Comparison of ENCODE assay signal across 10 mouse cellular contexts in the genomic region with DNA sequence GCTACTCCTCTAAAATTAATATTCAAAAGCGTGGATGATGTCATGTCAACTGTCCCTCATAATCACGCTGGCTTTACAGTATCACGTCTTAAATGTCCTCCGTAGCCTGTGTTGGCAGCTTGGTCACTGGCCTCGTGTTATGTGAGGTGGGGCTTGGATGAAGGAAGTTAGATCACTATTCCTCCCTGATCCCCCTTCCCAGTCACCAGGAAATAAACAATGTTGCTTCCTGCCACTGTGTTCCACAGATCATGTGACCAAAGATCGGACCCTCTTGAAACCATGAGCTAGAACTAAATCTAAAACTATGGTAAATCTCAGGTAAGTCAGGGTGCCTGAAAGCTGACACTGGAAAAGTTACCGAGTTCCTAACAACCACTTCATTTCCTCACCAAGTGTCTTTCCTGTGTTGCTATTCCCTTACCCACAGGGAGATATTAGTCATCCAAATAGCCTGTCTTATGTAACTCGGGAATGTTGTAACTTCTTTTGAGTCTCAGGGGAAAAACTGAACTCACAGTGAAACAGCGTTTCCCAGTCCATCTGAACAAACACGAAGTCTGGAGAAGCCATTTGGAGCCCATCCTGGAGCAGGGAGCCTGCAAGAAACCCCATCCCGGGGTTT. TPM values are rescaled to one million over a fixed set of nuclear protein-coding genes. Genes with fewer than 3 reads are reported as not detected.
A peak's percentile ranks its signal among the peaks of the same experiment; 100 is the strongest.
DNase-seq lines count a peak whose midpoint lies in the region; ATAC-seq and TF ChIP-seq lines count a peak whose summit lies in the region.
"Had no signal": no experiment of that assay in that cellular context is flagged by ENCODE, and none has a peak within 500 bp of the region (broad histone marks: within the 10 kb centered on the region; RNA-seq: fewer than 3 reads in every experiment).

No protein-coding gene starts in this region.

- no peak for TF ChIP-seq CTCF in bone marrow macrophage, adult 2 months (IDR thresholded peaks at IDR 0.05; ENCODE audit: low read depth, low read length)
- no peak for TF ChIP-seq CTCF in heart, postnatal 0 days (IDR thresholded peaks at IDR 0.05; ENCODE audit: low read depth)

- no peak for ATAC-seq in embryonic facial prominence, embryonic 14.5 days (ENCODE audit: low read depth)
- ATAC-seq in heart, postnatal 0 days (ENCODE audit: insufficient read depth, low read depth) = peak; percentile 39; the same call in 1 of the 2 replicates

- H3K27ac ChIP-seq in embryonic facial prominence, embryonic 14.5 days (replicated peaks; ENCODE audit: low read depth, low read length) = no peak overlapping the region
- no peak overlapping the region for H3K27ac ChIP-seq in embryonic facial prominence, embryonic 10.5 days (replicated peaks)
- H3K27ac ChIP-seq in bone marrow macrophage, adult 2 months (ENCODE audit: insufficient read depth, low read depth, low read length) = peak overlapping the region; percentile 74
- H3K27ac ChIP-seq in heart, postnatal 0 days (ENCODE audit: low read depth) = peak overlapping the region; percentile 46; the same call in 1 of the 2 replicates
- H3K27ac ChIP-seq: limb, embryonic 13.5 days had no signal

- H3K4me3 ChIP-seq in embryonic facial prominence, embryonic 14.5 days (ENCODE audit: low read depth, low read length) = no peak overlapping the region
- no peak overlapping the region for H3K4me3 ChIP-seq in embryonic facial prominence, embryonic 10.5 days
- no peak overlapping the region for H3K4me3 ChIP-seq in bone marrow macrophage, adult 2 months (ENCODE audit: insufficient read depth, low read length)
- no peak overlapping the region for H3K4me3 ChIP-seq in heart, postnatal 0 days (ENCODE audit: low read depth, low read length)
- H3K4me3 ChIP-seq: limb, embryonic 13.5 days had no signal

- TF ChIP-seq POLR2A in bone marrow macrophage, adult 2 months (IDR thresholded peaks at IDR 0.05; ENCODE audit: borderline replicate concordance, low read depth, low read length) = no peak

- TF ChIP-seq EP300 in heart, postnatal 0 days (IDR thresholded peaks at IDR 0.05; ENCODE audit: low read depth) = no peak

- H3K4me2 ChIP-seq in embryonic facial prominence, embryonic 14.5 days (ENCODE audit: low read depth, low read length) = no peak overlapping the region
- H3K4me2 ChIP-seq in heart, postnatal 0 days (ENCODE audit: low read depth, low read length) = no peak overlapping the region
- H3K4me2 ChIP-seq: limb, embryonic 13.5 days had no signal

- no peaks in the 10 kb centered on the region for H3K9me3 ChIP-seq in embryonic facial prominence, embryonic 14.5 days (ENCODE audit: control insufficient read depth, low read length)
- no peaks in the 10 kb centered on the region for H3K9me3 ChIP-seq in embryonic facial prominence, embryonic 10.5 days
- no peaks in the 10 kb centered on the region for H3K9me3 ChIP-seq in heart, postnatal 0 days (replicated peaks; ENCODE audit: control insufficient read depth, low read length)
- H3K9me3 ChIP-seq: limb, embryonic 13.5 days had no signal

- no peaks in the 10 kb centered on the region for H3K36me3 ChIP-seq in embryonic facial prominence, embryonic 14.5 days (ENCODE audit: control insufficient read depth, insufficient read depth, low read length)
- H3K36me3 ChIP-seq in embryonic facial prominence, embryonic 10.5 days (replicated peaks) = no peaks in the 10 kb centered on the region
- no peaks in the 10 kb centered on the region for H3K36me3 ChIP-seq in heart, postnatal 0 days (replicated peaks; ENCODE audit: control insufficient read depth, insufficient read depth, low read length)
- H3K36me3 ChIP-seq: limb, embryonic 13.5 days had no signal

- no peaks in the 10 kb centered on the region for H3K27me3 ChIP-seq in embryonic facial prominence, embryonic 14.5 days (replicated peaks; ENCODE audit: control insufficient read depth, insufficient read depth, low read length)
- H3K27me3 ChIP-seq in embryonic facial prominence, embryonic 10.5 days (replicated peaks; ENCODE audit: low read depth, poor library complexity, severe bottlenecking) = no peaks in the 10 kb centered on the region
- no peaks in the 10 kb centered on the region for H3K27me3 ChIP-seq in heart, postnatal 0 days (ENCODE audit: control insufficient read depth, insufficient read depth, low read length)
- H3K27me3 ChIP-seq: limb, embryonic 13.5 days had no signal

- H3K4me1 ChIP-seq in embryonic facial prominence, embryonic 14.5 days (ENCODE audit: control insufficient read depth, insufficient read depth, low read length) = no peaks in the 10 kb centered on the region
- H3K4me1 ChIP-seq in embryonic facial prominence, embryonic 10.5 days = no peaks in the 10 kb centered on the region
- H3K4me1 ChIP-seq in bone marrow macrophage, adult 2 months (ENCODE audit: control insufficient read depth, insufficient read depth, low read length) = peaks cover 48% of the 10 kb centered on the region
- H3K4me1 ChIP-seq in heart, postnatal 0 days (ENCODE audit: control insufficient read depth, insufficient read depth) = no peaks in the 10 kb centered on the region
- H3K4me1 ChIP-seq: limb, embryonic 13.5 days had no signal

- peak; percentile 23 for DNase-seq in embryonic facial prominence, embryonic 14.5 days (ENCODE audit: low spot score)
- DNase-seq in embryonic facial prominence, embryonic 10.5 days (ENCODE audit: low spot score) = no peak
- DNase-seq in 3134 (ENCODE audit: extremely low read depth, insufficient read length, low spot score) = peak; percentile 60
- peak; percentile 36 for DNase-seq in heart, postnatal 0 days (ENCODE audit: low spot score)
- no peak for DNase-seq in T-cell, adult 2 months (ENCODE audit: low spot score)
- DNase-seq in ovary, postnatal 14 days (ENCODE audit: low spot score) = no peak
- DNase-seq in urinary bladder, postnatal 10 days (ENCODE audit: low spot score) = no peak

- H3K9ac ChIP-seq in embryonic facial prominence, embryonic 14.5 days (ENCODE audit: low read depth, low read length) = no peak overlapping the region
- H3K9ac ChIP-seq in heart, postnatal 0 days (replicated peaks; ENCODE audit: low read depth, low read length) = no peak overlapping the region
- H3K9ac ChIP-seq: limb, embryonic 13.5 days had no signal

- 71% methylated on average over 11 of the region's 11 CpGs for WGBS in embryonic facial prominence, embryonic 14.5 days
- WGBS in embryonic facial prominence, embryonic 10.5 days = 83% methylated on average over 11 of the region's 11 CpGs
- 60% methylated on average over 11 of the region's 11 CpGs for WGBS in heart, postnatal 0 days

RNA-seq across cellular contexts. Expression of a gene that starts 25.8 kb away (rescaled TPM):
- polyA plus RNA-seq in embryonic facial prominence, embryonic 14.5 days (2014; fragmentation: Nextera tagmentation; extraction: Ambion mirVana) = 17.9 and 18.0 TPM in 2 replicates
- polyA plus RNA-seq in embryonic facial prominence, embryonic 10.5 days (2016; fragmentation: Nextera tagmentation; extraction: Ambion mirVana) = 8.6 and 9.1 TPM in 2 replicates
- polyA plus RNA-seq in bone marrow macrophage, adult 2 months (2012; ENCODE audit: insufficient read depth, insufficient read length, missing spikeins) = 10.2 and 11.3 TPM in 2 replicates
- 5.6 and 15.0 TPM in 2 replicates for total RNA-seq in heart, postnatal 0 days (2014; rRNA removed; ENCODE audit: low replicate concordance)
- polyA plus RNA-seq in heart, postnatal 0 days (2015; fragmentation: Nextera tagmentation; extraction: Ambion mirVana) = 3.2 and 4.2 TPM in 2 replicates
- total RNA-seq: granulocyte monocyte progenitor cell, adult 5-6 weeks had no signal

RNA-seq across cellular contexts. Expression of a gene that starts 58.5 kb away (rescaled TPM):
- 74.6 and 81.1 TPM in 2 replicates for polyA plus RNA-seq in embryonic facial prominence, embryonic 14.5 days (2014; fragmentation: Nextera tagmentation; extraction: Ambion mirVana)
- polyA plus RNA-seq in embryonic facial prominence, embryonic 10.5 days (2016; fragmentation: Nextera tagmentation; extraction: Ambion mirVana) = 11.1 and 11.2 TPM in 2 replicates
- 0.72 and 1.5 TPM in 2 replicates for polyA plus RNA-seq in bone marrow macrophage, adult 2 months (2012; ENCODE audit: insufficient read depth, insufficient read length, missing spikeins)
- 16.4 and 27.3 TPM in 2 replicates for total RNA-seq in heart, postnatal 0 days (2014; rRNA removed; ENCODE audit: low replicate concordance)
- 11.8 and 14.2 TPM in 2 replicates for polyA plus RNA-seq in heart, postnatal 0 days (2015; fragmentation: Nextera tagmentation; extraction: Ambion mirVana)
- total RNA-seq: granulocyte monocyte progenitor cell, adult 5-6 weeks had no signal

Comparison
In these comparisons a context has a peak if more than half of its experiments do, and no peak if none do; other contexts are left out.
1. DNase-seq: peak in embryonic facial prominence, embryonic 14.5 days (single experiment), 3134 (single experiment) and heart, postnatal 0 days (single experiment); none in embryonic facial prominence, embryonic 10.5 days (single experiment), T-cell, adult 2 months (single experiment), ovary, postnatal 14 days (single experiment) and urinary bladder, postnatal 10 days (single experiment).
2. H3K27ac ChIP-seq: peak in bone marrow macrophage, adult 2 months (single experiment) and heart, postnatal 0 days (single experiment); none in embryonic facial prominence, embryonic 14.5 days (single experiment) and embryonic facial prominence, embryonic 10.5 days (single experiment).